11 mouse cellular contexts compared by ENCODE assay signal in genomic region chr3:152484206-152484605, GRCm38 (mm10).
A peak's percentile ranks its signal among the peaks of the same experiment; 100 is the strongest.
DNase-seq lines count a peak whose midpoint lies in the region; ATAC-seq and TF ChIP-seq lines count a peak whose summit lies in the region.
"Had no signal": no experiment of that assay in that cellular context is flagged by ENCODE, and none has a peak within 500 bp of the region (broad histone marks: within the 10 kb centered on the region; RNA-seq: fewer than 3 reads in every experiment).

No protein-coding gene starts in this region.

- peak; percentile 49 to 58 for DNase-seq in kidney, postnatal 4 days
- no peak for DNase-seq in kidney, postnatal 25 days
- DNase-seq in brain, embryonic 14.5 days (ENCODE audit: low read depth), result peak; percentile 72
- DNase-seq in forebrain, postnatal 0 days, result peak; percentile 32
- DNase-seq in spleen, adult 18-20 months, result no peak
- no peak for DNase-seq in testis, postnatal 10 days (ENCODE audit: low spot score)
- no peak for DNase-seq in cerebellum, adult 11-12 months
- DNase-seq: cerebellum, adult 8-10 months; heart, adult 18-20 months had no signal

- TF ChIP-seq POLR2A in brain, embryonic 14.5 days (IDR thresholded peaks at IDR 0.05; ENCODE audit: borderline replicate concordance, extremely low read depth, insufficient read depth, insufficient read length, poor library complexity, severe bottlenecking), result no peak

- H3K9me3 ChIP-seq in forebrain, postnatal 0 days (ENCODE audit: low read length), result no peaks in the 10 kb centered on the region
- no peaks in the 10 kb centered on the region for H3K9me3 ChIP-seq in midbrain, embryonic 16.5 days (replicated peaks; ENCODE audit: control insufficient read depth, low read length, poor library complexity, severe bottlenecking)
- H3K9me3 ChIP-seq: neural tube, embryonic 12.5 days had no signal

- no peaks in the 10 kb centered on the region for H3K27me3 ChIP-seq in forebrain, postnatal 0 days (ENCODE audit: insufficient read depth, low read length)
- no peaks in the 10 kb centered on the region for H3K27me3 ChIP-seq in midbrain, embryonic 16.5 days (ENCODE audit: control insufficient read depth, insufficient read depth, low read depth, low read length)
- H3K27me3 ChIP-seq: neural tube, embryonic 12.5 days had no signal

- peak overlapping the region; percentile 54; the same call in 1 of the 2 replicates for H3K27ac ChIP-seq in forebrain, postnatal 0 days (ENCODE audit: low read depth, low read length)
- peak overlapping the region; percentile 74 for H3K27ac ChIP-seq in midbrain, embryonic 16.5 days (ENCODE audit: low read length)
- H3K27ac ChIP-seq: neural tube, embryonic 12.5 days had no signal

- H3K4me3 ChIP-seq in forebrain, postnatal 0 days (ENCODE audit: low read depth, low read length), result no peak overlapping the region
- no peak overlapping the region for H3K4me3 ChIP-seq in midbrain, embryonic 16.5 days (ENCODE audit: low read depth, low read length)
- H3K4me3 ChIP-seq: neural tube, embryonic 12.5 days had no signal

- ATAC-seq in forebrain, postnatal 0 days, result peak; percentile 71
- peak; percentile 56 for ATAC-seq in midbrain, embryonic 16.5 days

- H3K4me2 ChIP-seq in forebrain, postnatal 0 days (ENCODE audit: low read depth), result no peak overlapping the region
- H3K4me2 ChIP-seq in midbrain, embryonic 16.5 days (ENCODE audit: low read length), result no peak overlapping the region
- H3K4me2 ChIP-seq: neural tube, embryonic 12.5 days had no signal

- no peak overlapping the region for H3K9ac ChIP-seq in forebrain, postnatal 0 days
- no peak overlapping the region for H3K9ac ChIP-seq in midbrain, embryonic 16.5 days (ENCODE audit: low read depth, low read length)
- H3K9ac ChIP-seq: neural tube, embryonic 12.5 days had no signal

- H3K36me3 ChIP-seq in forebrain, postnatal 0 days (ENCODE audit: insufficient read depth), result no peaks in the 10 kb centered on the region
- no peaks in the 10 kb centered on the region for H3K36me3 ChIP-seq in midbrain, embryonic 16.5 days (ENCODE audit: control insufficient read depth, insufficient read depth, low read length)
- H3K36me3 ChIP-seq: neural tube, embryonic 12.5 days had no signal

- 32% methylated on average over 6 of the region's 6 CpGs for WGBS in forebrain, postnatal 0 days
- WGBS in midbrain, embryonic 16.5 days, result 58% methylated on average over 6 of the region's 6 CpGs

- H3K4me1 ChIP-seq in forebrain, postnatal 0 days (ENCODE audit: insufficient read depth), result no peaks in the 10 kb centered on the region; the same call in 1 of the 2 replicates
- peaks cover 10% of the 10 kb centered on the region for H3K4me1 ChIP-seq in midbrain, embryonic 16.5 days (ENCODE audit: control insufficient read depth, insufficient read depth, low read length)

- no peak for TF ChIP-seq CTCF in brain, embryonic 14.5 days (IDR thresholded peaks at IDR 0.05; ENCODE audit: borderline replicate concordance, extremely low read depth, insufficient read depth, insufficient read length)
- TF ChIP-seq CTCF in forebrain, postnatal 0 days (IDR thresholded peaks at IDR 0.05; ENCODE audit: low read depth), result no peak

Comparison
In these comparisons a context has a peak if more than half of its experiments do, and no peak if none do; other contexts are left out.
1. DNase-seq: peak in kidney, postnatal 4 days (2 of 2), brain, embryonic 14.5 days (single experiment) and forebrain, postnatal 0 days (single experiment); none in kidney, postnatal 25 days (0 of 2), spleen, adult 18-20 months (0 of 2), testis, postnatal 10 days (single experiment) and cerebellum, adult 11-12 months (single experiment).